ENCODE assay signal across 21 mouse cellular contexts in the genomic region with DNA sequence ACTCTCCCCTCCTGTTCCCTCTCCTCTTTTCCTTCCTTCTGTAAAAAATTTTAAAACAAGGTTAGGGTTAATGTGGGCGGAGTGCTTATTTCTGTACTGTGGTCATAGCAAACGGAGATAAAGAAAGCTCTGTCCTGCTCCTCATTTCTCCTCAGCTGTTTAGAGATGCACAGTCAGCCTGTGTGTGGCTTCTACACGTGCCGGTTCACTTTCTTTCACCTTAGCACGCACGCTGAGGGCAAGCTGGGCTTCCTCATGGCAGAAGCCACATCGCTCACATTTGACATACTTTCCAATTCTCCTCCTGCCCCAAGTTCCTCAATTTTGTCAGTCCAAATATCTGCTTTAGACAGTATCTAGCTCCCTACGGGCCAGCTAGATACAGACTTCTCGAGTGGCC.
A peak's percentile ranks its signal among the peaks of the same experiment; 100 is the strongest.
DNase-seq lines count a peak whose midpoint lies in the region; ATAC-seq and TF ChIP-seq lines count a peak whose summit lies in the region.
"Had no signal": no experiment of that assay in that cellular context is flagged by ENCODE, and none has a peak within 500 bp of the region (broad histone marks: within the 10 kb centered on the region; RNA-seq: fewer than 3 reads in every experiment).

No protein-coding gene starts in this region.

- no peak for DNase-seq in left cerebral cortex, adult 2 months (ENCODE audit: extremely low spot score in 1 of 2, low spot score in 2 of 2)
- no peak for DNase-seq in left cerebral cortex, postnatal 36 days (ENCODE audit: low spot score in 2 of 2)
- DNase-seq in MN1 (ENCODE audit: low spot score) = no peak
- no peak for DNase-seq in layer of hippocampus, postnatal 14 days (ENCODE audit: low spot score in 2 of 2)
- DNase-seq: cerebellum, adult 2 months; gastrocnemius, postnatal 14 days; heart, postnatal 14 days; kidney, postnatal 25 days; layer of hippocampus, postnatal 36 days; left cerebral cortex, postnatal 4 days; midbrain, embryonic 14.5 days; right cerebral cortex, postnatal 14 days; thymus, postnatal 14 days had no signal

- peaks cover 67% of the 10 kb centered on the region for H3K4me1 ChIP-seq in bone marrow macrophage, adult 2 months (ENCODE audit: control insufficient read depth, insufficient read depth, low read length)
- peaks cover 22% of the 10 kb centered on the region for H3K4me1 ChIP-seq in brown adipose tissue, adult 24 weeks (ENCODE audit: control insufficient read depth, insufficient read depth, insufficient read length, low read length)

- H3K4me3 ChIP-seq in left cerebral cortex, adult 2 months = no peak overlapping the region
- no peak overlapping the region for H3K4me3 ChIP-seq in bone marrow macrophage, adult 2 months (ENCODE audit: insufficient read depth, low read length)
- no peak overlapping the region for H3K4me3 ChIP-seq in brown adipose tissue, adult 24 weeks (ENCODE audit: insufficient read depth, low read depth, low read length)
- H3K4me3 ChIP-seq: embryonic facial prominence, embryonic 13.5 days; heart, embryonic 10.5 days; hindbrain, embryonic 15.5 days had no signal

- intact Hi-C loops in left cerebral cortex, adult 2 months (cut with DNase I) = no loop called here
- intact Hi-C loops in left cerebral cortex, postnatal 36 days (cut with DNase I) = loop anchor here (5.0 kb wide), 1 partner anchor 34 kb away; no protein-coding TSS in a partner anchor

- TF ChIP-seq POLR2A in bone marrow macrophage, adult 2 months (IDR thresholded peaks at IDR 0.05; ENCODE audit: borderline replicate concordance, low read depth, low read length) = no peak

- peak; percentile 81 for ATAC-seq in megakaryocyte progenitor cell, adult 5-6 weeks (replicated peaks; ENCODE audit: poor library complexity)
- ATAC-seq: intestine, embryonic 16.5 days had no signal

- no peak for TF ChIP-seq CTCF in left cerebral cortex, adult 2 months (IDR thresholded peaks at IDR 0.05)
- TF ChIP-seq CTCF in bone marrow macrophage, adult 2 months (IDR thresholded peaks at IDR 0.05; ENCODE audit: low read depth, low read length) = no peak

- H3K27ac ChIP-seq in left cerebral cortex, adult 2 months = peak overlapping the region; percentile 81
- peak overlapping the region; percentile 93 for H3K27ac ChIP-seq in bone marrow macrophage, adult 2 months (ENCODE audit: insufficient read depth, low read depth, low read length)
- peak overlapping the region; percentile 67 for H3K27ac ChIP-seq in brown adipose tissue, adult 24 weeks (replicated peaks; ENCODE audit: low read depth, low read length)
- H3K27ac ChIP-seq: heart, embryonic 10.5 days; hindbrain, embryonic 15.5 days; liver, embryonic 14.5 days had no signal
